Mouse (Mus musculus) G1E-ER4 (cell line): Measurements from ENCODE around the gene Nipsnap3b. TPM values are rescaled to one million over a fixed set of nuclear protein-coding genes. Genes with fewer than 3 reads are reported as not detected.

Experiments
- GATA1 ChIP-seq: IDR thresholded peaks from one replicate; pipeline ENCODE4 v1.8.0; 2012; ENCODE audit warnings: low read length, inconsistent platforms
- polyA plus RNA-seq: library from polyadenylated mRNA; stranded (reverse); fragments of >175 nt; gene quantifications from 2 replicates; pipeline ENCODE4 v1.2.3, GENCODE M21; 2012

Nipsnap3b gene
- polyA plus RNA-seq, 1 experiment: 25.7 TPM

DNA sequence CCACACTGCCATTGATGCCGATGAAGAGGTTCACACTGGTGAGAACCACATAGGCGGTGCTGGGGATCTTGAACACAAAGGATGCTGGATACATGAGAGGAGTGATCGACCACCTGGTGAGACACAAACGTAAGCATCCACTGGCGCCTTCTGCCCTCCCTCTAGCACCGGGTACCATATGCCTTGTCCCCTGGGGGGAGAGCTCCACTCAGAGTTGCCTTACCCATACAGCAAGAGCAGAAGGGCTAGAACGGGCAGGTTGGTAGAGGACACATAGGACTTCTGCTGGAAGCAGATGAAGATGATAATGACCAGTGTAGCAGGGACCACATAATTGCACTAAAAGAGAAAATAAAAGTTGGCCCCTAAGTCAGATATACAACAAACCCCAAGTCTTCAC, 34.1 kb downstream of the Nipsnap3b start:
- TF ChIP-seq GATA1: no peak

DNA sequence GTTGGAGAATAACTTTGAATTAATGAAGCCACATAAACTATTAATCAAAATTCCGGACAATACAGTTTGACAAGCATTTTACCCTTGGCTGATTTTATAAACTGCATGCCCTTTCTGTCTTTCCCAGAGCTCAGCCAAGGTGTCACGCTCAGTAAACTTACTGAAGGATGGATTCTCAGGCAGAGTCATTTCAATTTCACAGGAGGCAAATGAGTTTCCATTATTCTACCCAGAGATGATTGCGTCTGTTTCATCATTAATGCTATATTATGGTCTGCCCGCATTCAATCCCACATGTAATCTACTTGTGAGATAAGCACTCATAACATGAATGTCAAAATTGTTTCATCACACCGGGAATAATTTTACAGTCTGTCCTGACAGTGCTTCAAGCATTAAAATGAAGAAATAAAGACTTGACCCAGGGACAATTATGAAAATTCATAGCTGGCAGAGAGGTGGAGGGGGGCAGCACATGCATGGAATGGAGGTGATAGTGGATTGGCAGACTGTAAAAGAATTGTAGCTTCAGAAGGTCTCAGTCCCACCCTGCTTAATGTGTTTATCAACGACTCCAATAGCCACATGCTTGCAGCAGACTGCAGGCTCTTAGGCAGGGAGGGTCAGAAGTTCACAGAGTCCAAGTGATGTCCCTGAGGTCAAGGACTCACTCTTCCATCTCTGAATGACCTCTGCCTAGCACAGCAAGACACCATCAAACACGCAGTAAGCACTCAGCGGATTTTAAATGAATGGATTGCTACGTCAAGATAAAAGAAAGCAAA, 34.8 kb downstream of the Nipsnap3b start:
- TF ChIP-seq GATA1: no peak

GRCm38 (mm10) chr4:53062301-53063008, 50.8 kb downstream of the Nipsnap3b start:
- TF ChIP-seq GATA1: no peak

Other genes starting within 250 kb of the Nipsnap3b start
- gene Olfr275, start 197.3 kb upstream of the Nipsnap3b start, polyA plus RNA-seq: not detected in 2 replicates
- not detected in 2 replicates for gene Olfr273, start 152.6 kb upstream of the Nipsnap3b start, polyA plus RNA-seq
- gene Olfr272, start 92.7 kb upstream of the Nipsnap3b start, polyA plus RNA-seq: not detected in 2 replicates
- not detected in 2 replicates for gene Olfr270, start 47.3 kb upstream of the Nipsnap3b start, polyA plus RNA-seq
- not detected in 2 replicates for gene Nipsnap3a, start 22.6 kb upstream of the Nipsnap3b start, polyA plus RNA-seq
- gene Abca1, start 148.0 kb downstream of the Nipsnap3b start, polyA plus RNA-seq: 0.72 and 1.1 TPM in 2 replicates